Mouse (Mus musculus): ENCODE measurements around the gene Amy2a4. TPM values are rescaled to one million over a fixed set of nuclear protein-coding genes. Genes with fewer than 3 reads are reported as not detected.
"Not testable (repeated sequence)": the region's sequence is repeated elsewhere in the genome, so short reads cannot be mapped to it uniquely, and the experiment has no call there.

Gene Amy2a4
- total RNA-seq (2012; rRNA removed) = not detected in 2 replicates
- total RNA-seq (2014; rRNA removed) = not detected in 2 replicates
- not detected in 2 replicates for polyA plus RNA-seq (2012; ENCODE audit: insufficient read length, low read depth)

GRCm38 (mm10) chr3:113291349-113291748 is at the start of gene Amy2a4:
Gene Amy2a4, minus strand, starts transcription at chr3:113291449.
- dilution Hi-C loops (cut with MboI; ENCODE audit: extremely low pct_ligation_motif_present, extremely low pct_unique_long_range_greater_than_20kb, low sequenced_read_pairs); H3K79me2 ChIP-seq (replicated peaks; ENCODE audit: control insufficient read depth, extremely low read depth, insufficient read depth, poor library complexity, severe bottlenecking); H3K4me2 ChIP-seq (ENCODE audit: insufficient read depth, low read depth, poor library complexity, severe bottlenecking); H3K4me3 ChIP-seq (replicated peaks in 1 of 3; ENCODE audit: low read depth in 2 of 3, low read length in 2 of 3, poor library complexity in 1 of 3); H3K27me3 ChIP-seq (replicated peaks); H3K9me3 ChIP-seq (replicated peaks; ENCODE audit: low read length); DNase-seq (ENCODE audit: extremely low read depth); H3K9ac ChIP-seq (ENCODE audit: insufficient read depth, low read depth); H3K4me1 ChIP-seq (ENCODE audit: control insufficient read depth in 1 of 2, insufficient read depth in 2 of 2); H3K27ac ChIP-seq (ENCODE audit: insufficient read depth, low read depth); in situ Hi-C loops (cut with MboI; ENCODE audit: low pct_ligation_motif_present, low pct_unique_long_range_greater_than_20kb, low sequenced_read_pairs); H3K36me3 ChIP-seq (replicated peaks in 1 of 2; ENCODE audit: control insufficient read depth in 1 of 2, insufficient read depth in 1 of 2, low read length in 1 of 2): not testable (repeated sequence)

GRCm38 (mm10) chr3:113323952-113324351 is 32.7 kb upstream of the Amy2a4 start, which contains the start of gene Amy2a3:
Gene Amy2a3, minus strand, starts transcription at chr3:113324052.
- DNase-seq (ENCODE audit: extremely low read depth); dilution Hi-C loops (cut with MboI; ENCODE audit: extremely low pct_ligation_motif_present, extremely low pct_unique_long_range_greater_than_20kb, low sequenced_read_pairs): not testable (repeated sequence)

GRCm38 (mm10) chr3:113312937-113313336 is 21.7 kb upstream of the Amy2a4 start:
- dilution Hi-C loops (cut with MboI; ENCODE audit: extremely low pct_ligation_motif_present, extremely low pct_unique_long_range_greater_than_20kb, low sequenced_read_pairs); H3K4me3 ChIP-seq (replicated peaks in 1 of 3; ENCODE audit: low read depth in 2 of 3, low read length in 2 of 3, poor library complexity in 1 of 3): not testable (repeated sequence)

More at GRCm38 (mm10) chr3:113323952-113324351, 32.7 kb upstream of the Amy2a4 start, which contains the start of gene Amy2a3:
- H3K27me3 ChIP-seq (replicated peaks); H3K9me3 ChIP-seq (replicated peaks; ENCODE audit: low read length); H3K4me1 ChIP-seq (ENCODE audit: control insufficient read depth in 1 of 2, insufficient read depth in 2 of 2); H3K4me2 ChIP-seq (ENCODE audit: insufficient read depth, low read depth, poor library complexity, severe bottlenecking); in situ Hi-C loops (cut with MboI; ENCODE audit: low pct_ligation_motif_present, low pct_unique_long_range_greater_than_20kb, low sequenced_read_pairs); H3K4me3 ChIP-seq (replicated peaks in 1 of 3; ENCODE audit: low read depth in 2 of 3, low read length in 2 of 3, poor library complexity in 1 of 3); H3K9ac ChIP-seq (ENCODE audit: insufficient read depth, low read depth); H3K36me3 ChIP-seq (replicated peaks in 1 of 2; ENCODE audit: control insufficient read depth in 1 of 2, insufficient read depth in 1 of 2, low read length in 1 of 2); H3K27ac ChIP-seq (ENCODE audit: insufficient read depth, low read depth); H3K79me2 ChIP-seq (replicated peaks; ENCODE audit: control insufficient read depth, extremely low read depth, insufficient read depth, poor library complexity, severe bottlenecking): not testable (repeated sequence)

GRCm38 (mm10) chr3:113280285-113280684 is 11.0 kb downstream of the Amy2a4 start:
- H3K27ac ChIP-seq (ENCODE audit: insufficient read depth, low read depth); H3K9me3 ChIP-seq (replicated peaks; ENCODE audit: low read length); H3K36me3 ChIP-seq (replicated peaks in 1 of 2; ENCODE audit: control insufficient read depth in 1 of 2, insufficient read depth in 1 of 2, low read length in 1 of 2); H3K4me3 ChIP-seq (replicated peaks in 1 of 3; ENCODE audit: low read depth in 2 of 3, low read length in 2 of 3, poor library complexity in 1 of 3); H3K79me2 ChIP-seq (replicated peaks; ENCODE audit: control insufficient read depth, extremely low read depth, insufficient read depth, poor library complexity, severe bottlenecking); H3K4me2 ChIP-seq (ENCODE audit: insufficient read depth, low read depth, poor library complexity, severe bottlenecking); H3K9ac ChIP-seq (ENCODE audit: insufficient read depth, low read depth); DNase-seq (ENCODE audit: extremely low read depth); H3K27me3 ChIP-seq (replicated peaks); dilution Hi-C loops (cut with MboI; ENCODE audit: extremely low pct_ligation_motif_present, extremely low pct_unique_long_range_greater_than_20kb, low sequenced_read_pairs); H3K4me1 ChIP-seq (ENCODE audit: control insufficient read depth in 1 of 2, insufficient read depth in 2 of 2); in situ Hi-C loops (cut with MboI; ENCODE audit: low pct_ligation_motif_present, low pct_unique_long_range_greater_than_20kb, low sequenced_read_pairs): not testable (repeated sequence)

More at GRCm38 (mm10) chr3:113312937-113313336, 21.7 kb upstream of the Amy2a4 start:
- in situ Hi-C loops (cut with MboI; ENCODE audit: low pct_ligation_motif_present, low pct_unique_long_range_greater_than_20kb, low sequenced_read_pairs); H3K27me3 ChIP-seq (replicated peaks); H3K4me1 ChIP-seq (ENCODE audit: control insufficient read depth in 1 of 2, insufficient read depth in 2 of 2); H3K4me2 ChIP-seq (ENCODE audit: insufficient read depth, low read depth, poor library complexity, severe bottlenecking); H3K9me3 ChIP-seq (replicated peaks; ENCODE audit: low read length); H3K27ac ChIP-seq (ENCODE audit: insufficient read depth, low read depth); H3K79me2 ChIP-seq (replicated peaks; ENCODE audit: control insufficient read depth, extremely low read depth, insufficient read depth, poor library complexity, severe bottlenecking); DNase-seq (ENCODE audit: extremely low read depth); H3K36me3 ChIP-seq (replicated peaks in 1 of 2; ENCODE audit: control insufficient read depth in 1 of 2, insufficient read depth in 1 of 2, low read length in 1 of 2); H3K9ac ChIP-seq (ENCODE audit: insufficient read depth, low read depth): not testable (repeated sequence)

- H3K79me2 ChIP-seq (replicated peaks; ENCODE audit: control insufficient read depth, extremely low read depth, insufficient read depth, poor library complexity, severe bottlenecking); H3K9me3 ChIP-seq (replicated peaks; ENCODE audit: low read length); H3K9ac ChIP-seq (ENCODE audit: insufficient read depth, low read depth); dilution Hi-C loops (cut with MboI; ENCODE audit: extremely low pct_ligation_motif_present, extremely low pct_unique_long_range_greater_than_20kb, low sequenced_read_pairs); DNase-seq (ENCODE audit: extremely low read depth); H3K27ac ChIP-seq (ENCODE audit: insufficient read depth, low read depth); H3K4me2 ChIP-seq (ENCODE audit: insufficient read depth, low read depth, poor library complexity, severe bottlenecking); H3K4me3 ChIP-seq (replicated peaks in 1 of 3; ENCODE audit: low read depth in 2 of 3, low read length in 2 of 3, poor library complexity in 1 of 3); in situ Hi-C loops (cut with MboI; ENCODE audit: low pct_ligation_motif_present, low pct_unique_long_range_greater_than_20kb, low sequenced_read_pairs); H3K36me3 ChIP-seq (replicated peaks in 1 of 2; ENCODE audit: control insufficient read depth in 1 of 2, insufficient read depth in 1 of 2, low read length in 1 of 2); H3K4me1 ChIP-seq (ENCODE audit: control insufficient read depth in 1 of 2, insufficient read depth in 2 of 2); H3K27me3 ChIP-seq (replicated peaks): not testable (repeated sequence)
Measured at GRCm38 (mm10) chr3:113279586-113279985, 11.7 kb downstream of the Amy2a4 start.

- H3K9me3 ChIP-seq (replicated peaks; ENCODE audit: low read length); H3K79me2 ChIP-seq (replicated peaks; ENCODE audit: control insufficient read depth, extremely low read depth, insufficient read depth, poor library complexity, severe bottlenecking); H3K36me3 ChIP-seq (replicated peaks in 1 of 2; ENCODE audit: control insufficient read depth in 1 of 2, insufficient read depth in 1 of 2, low read length in 1 of 2); H3K27ac ChIP-seq (ENCODE audit: insufficient read depth, low read depth); H3K4me1 ChIP-seq (ENCODE audit: control insufficient read depth in 1 of 2, insufficient read depth in 2 of 2); DNase-seq (ENCODE audit: extremely low read depth); in situ Hi-C loops (cut with MboI; ENCODE audit: low pct_ligation_motif_present, low pct_unique_long_range_greater_than_20kb, low sequenced_read_pairs); H3K27me3 ChIP-seq (replicated peaks); H3K4me3 ChIP-seq (replicated peaks in 1 of 3; ENCODE audit: low read depth in 2 of 3, low read length in 2 of 3, poor library complexity in 1 of 3); dilution Hi-C loops (cut with MboI; ENCODE audit: extremely low pct_ligation_motif_present, extremely low pct_unique_long_range_greater_than_20kb, low sequenced_read_pairs); H3K9ac ChIP-seq (ENCODE audit: insufficient read depth, low read depth); H3K4me2 ChIP-seq (ENCODE audit: insufficient read depth, low read depth, poor library complexity, severe bottlenecking): not testable (repeated sequence)
Measured at GRCm38 (mm10) chr3:113258737-113259136, 32.5 kb downstream of the Amy2a4 start, which contains the start of gene Amy2a5. Gene Amy2a5, minus strand, starts transcription at chr3:113258837.
